12 mouse cellular contexts compared by ENCODE assay signal in the genomic region with DNA sequence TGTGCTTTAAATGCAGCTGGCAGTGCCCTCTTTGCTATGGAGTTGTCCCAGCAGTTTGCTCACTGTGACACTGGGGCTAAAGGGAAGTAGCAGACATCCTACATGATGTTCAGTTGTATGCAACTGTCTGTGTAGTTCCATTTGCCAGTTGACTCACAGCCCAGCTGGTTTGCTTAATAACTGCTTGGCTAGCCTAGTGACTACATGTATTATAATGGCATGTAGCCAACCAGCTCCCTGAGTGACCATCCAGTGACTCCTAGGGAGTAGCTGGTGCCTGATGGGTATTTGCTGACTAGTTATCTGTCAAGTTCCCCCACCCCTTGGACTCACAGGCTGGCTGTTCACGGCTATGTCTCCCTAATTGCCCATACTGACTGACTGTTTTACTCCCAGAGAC. TPM values are rescaled to one million over a fixed set of nuclear protein-coding genes. Genes with fewer than 3 reads are reported as not detected.
DNase-seq lines count a peak whose midpoint lies in the region; ATAC-seq and TF ChIP-seq lines count a peak whose summit lies in the region.
"Had no signal": no experiment of that assay in that cellular context is flagged by ENCODE, and none has a peak within 500 bp of the region (broad histone marks: within the 10 kb centered on the region; RNA-seq: fewer than 3 reads in every experiment).

No protein-coding gene starts in this region.

- H3K4me3 ChIP-seq in lung, embryonic 16.5 days (ENCODE audit: low read length): no peak overlapping the region
- H3K4me3 ChIP-seq in stomach, postnatal 0 days (ENCODE audit: low read depth, low read length): no peak overlapping the region
- H3K4me3 ChIP-seq in hindbrain, embryonic 11.5 days (ENCODE audit: low read depth, low read length): no peak overlapping the region
- no peak overlapping the region for H3K4me3 ChIP-seq in midbrain, postnatal 0 days (ENCODE audit: low read depth, low read length)
- H3K4me3 ChIP-seq: embryonic facial prominence, embryonic 15.5 days; heart, embryonic 13.5 days; midbrain, embryonic 15.5 days; neural tube, embryonic 12.5 days had no signal

- no peak overlapping the region for H3K4me2 ChIP-seq in lung, embryonic 16.5 days (ENCODE audit: low read depth, low read length)
- H3K4me2 ChIP-seq in stomach, postnatal 0 days (replicated peaks; ENCODE audit: low read depth): no peak overlapping the region
- no peak overlapping the region for H3K4me2 ChIP-seq in hindbrain, embryonic 11.5 days (replicated peaks; ENCODE audit: low read depth, low read length)
- no peak overlapping the region for H3K4me2 ChIP-seq in midbrain, postnatal 0 days (ENCODE audit: low read depth, low read length, poor library complexity, severe bottlenecking)
- H3K4me2 ChIP-seq: embryonic facial prominence, embryonic 15.5 days; heart, embryonic 13.5 days; midbrain, embryonic 15.5 days; neural tube, embryonic 12.5 days had no signal

- H3K27ac ChIP-seq in lung, embryonic 16.5 days (ENCODE audit: low read length): no peak overlapping the region
- H3K27ac ChIP-seq in stomach, postnatal 0 days (replicated peaks): 0 out of 2 replicates have a peak overlapping the region, but pooled peaks have one; percentile 4
- H3K27ac ChIP-seq in hindbrain, embryonic 11.5 days (ENCODE audit: low read depth, low read length): no peak overlapping the region
- H3K27ac ChIP-seq in midbrain, postnatal 0 days (ENCODE audit: low read depth, low read length): no peak overlapping the region
- H3K27ac ChIP-seq: embryonic facial prominence, embryonic 15.5 days; kidney, postnatal 0 days; midbrain, embryonic 15.5 days; neural tube, embryonic 12.5 days had no signal

- TF ChIP-seq CTCF in stomach, postnatal 0 days (IDR thresholded peaks at IDR 0.05; ENCODE audit: low read depth): no peak
- no peak for TF ChIP-seq CTCF in midbrain, postnatal 0 days (IDR thresholded peaks at IDR 0.05)

- no peak overlapping the region for H3K9ac ChIP-seq in lung, embryonic 16.5 days (ENCODE audit: low read length)
- no peak overlapping the region for H3K9ac ChIP-seq in stomach, postnatal 0 days (ENCODE audit: low read length)
- H3K9ac ChIP-seq in hindbrain, embryonic 11.5 days (ENCODE audit: low read depth, low read length): no peak overlapping the region
- H3K9ac ChIP-seq in midbrain, postnatal 0 days (replicated peaks; ENCODE audit: low read length, poor library complexity, severe bottlenecking): no peak overlapping the region
- H3K9ac ChIP-seq: embryonic facial prominence, embryonic 15.5 days; midbrain, embryonic 15.5 days; neural tube, embryonic 12.5 days had no signal

- H3K4me1 ChIP-seq in lung, embryonic 16.5 days (replicated peaks; ENCODE audit: control insufficient read depth, insufficient read depth, low read length): peaks cover 6% of the 10 kb centered on the region
- no peaks in the 10 kb centered on the region for H3K4me1 ChIP-seq in stomach, postnatal 0 days (replicated peaks; ENCODE audit: control insufficient read depth, insufficient read depth)
- H3K4me1 ChIP-seq in hindbrain, embryonic 11.5 days (replicated peaks; ENCODE audit: control insufficient read depth, insufficient read depth, low read length): no peaks in the 10 kb centered on the region
- no peaks in the 10 kb centered on the region for H3K4me1 ChIP-seq in midbrain, postnatal 0 days (ENCODE audit: insufficient read depth, low read length)
- H3K4me1 ChIP-seq: midbrain, embryonic 15.5 days; neural tube, embryonic 12.5 days had no signal

- no peaks in the 10 kb centered on the region for H3K9me3 ChIP-seq in lung, embryonic 16.5 days (ENCODE audit: control insufficient read depth, low read length)
- no peaks in the 10 kb centered on the region for H3K9me3 ChIP-seq in stomach, postnatal 0 days (ENCODE audit: control insufficient read depth, low read length)
- H3K9me3 ChIP-seq in hindbrain, embryonic 11.5 days (ENCODE audit: control insufficient read depth, low read length): no peaks in the 10 kb centered on the region
- H3K9me3 ChIP-seq in midbrain, postnatal 0 days (ENCODE audit: low read length): no peaks in the 10 kb centered on the region
- H3K9me3 ChIP-seq: embryonic facial prominence, embryonic 15.5 days; heart, embryonic 13.5 days; midbrain, embryonic 15.5 days; neural tube, embryonic 12.5 days had no signal

- no peak for DNase-seq in lung, postnatal 25 days (ENCODE audit: low spot score)
- peak; percentile 81 for DNase-seq in NIH3T3 (ENCODE audit: low read depth)
- no peak for DNase-seq in stomach, postnatal 0 days (ENCODE audit: low spot score)
- no peak for DNase-seq in hindbrain, embryonic 11.5 days (ENCODE audit: low spot score)
- DNase-seq in midbrain, postnatal 0 days (ENCODE audit: low spot score): no peak

- 63% methylated on average over 1 of the region's 1 CpGs for WGBS in lung, embryonic 16.5 days
- WGBS in stomach, postnatal 0 days: 48% methylated on average over 1 of the region's 1 CpGs
- 80% methylated on average over 1 of the region's 1 CpGs for WGBS in hindbrain, embryonic 11.5 days
- WGBS in midbrain, postnatal 0 days: 63% methylated on average over 1 of the region's 1 CpGs

- TF ChIP-seq EP300 in stomach, postnatal 0 days (optimal IDR thresholded peaks at IDR 0.05): no peak

- H3K27me3 ChIP-seq in lung, embryonic 16.5 days (ENCODE audit: control insufficient read depth, insufficient read depth, low read depth, low read length): no peaks in the 10 kb centered on the region
- no peaks in the 10 kb centered on the region for H3K27me3 ChIP-seq in stomach, postnatal 0 days (ENCODE audit: control insufficient read depth, insufficient read depth, low read length)
- no peaks in the 10 kb centered on the region for H3K27me3 ChIP-seq in hindbrain, embryonic 11.5 days (ENCODE audit: control insufficient read depth, insufficient read depth, low read length)
- no peaks in the 10 kb centered on the region for H3K27me3 ChIP-seq in midbrain, postnatal 0 days (ENCODE audit: insufficient read depth, low read length)
- H3K27me3 ChIP-seq: embryonic facial prominence, embryonic 15.5 days; heart, embryonic 13.5 days; midbrain, embryonic 15.5 days; neural tube, embryonic 12.5 days had no signal

- H3K36me3 ChIP-seq in lung, embryonic 16.5 days (ENCODE audit: control insufficient read depth, insufficient read depth, low read length): no peaks in the 10 kb centered on the region
- H3K36me3 ChIP-seq in stomach, postnatal 0 days (ENCODE audit: control insufficient read depth, insufficient read depth, low read length): no peaks in the 10 kb centered on the region
- no peaks in the 10 kb centered on the region for H3K36me3 ChIP-seq in hindbrain, embryonic 11.5 days (ENCODE audit: control insufficient read depth, insufficient read depth, low read length)
- H3K36me3 ChIP-seq in midbrain, postnatal 0 days (ENCODE audit: insufficient read depth, low read length): no peaks in the 10 kb centered on the region
- H3K36me3 ChIP-seq: embryonic facial prominence, embryonic 15.5 days; midbrain, embryonic 15.5 days; neural tube, embryonic 12.5 days had no signal

- peak; percentile 23; the same call in 1 of the 2 replicates for ATAC-seq in lung, embryonic 16.5 days (ENCODE audit: low read depth)
- ATAC-seq in granulocyte monocyte progenitor cell, adult 5-6 weeks (replicated peaks; ENCODE audit: poor library complexity, severe bottlenecking): peak; percentile 43
- ATAC-seq in stomach, postnatal 0 days (ENCODE audit: low FRiP score, low TSS enrichment): no peak; the same call in 1 of the 2 replicates
- ATAC-seq in hindbrain, embryonic 11.5 days (ENCODE audit: low FRiP score): no peak
- ATAC-seq in midbrain, postnatal 0 days (ENCODE audit: low FRiP score): no peak
- ATAC-seq: midbrain, embryonic 15.5 days had no signal

RNA-seq across cellular contexts. Expression of gene Elf4, which starts 39.3 kb away (rescaled TPM):
- 5.4 and 5.5 TPM in 2 replicates for polyA plus RNA-seq in lung, embryonic 16.5 days (2015; fragmentation: Nextera tagmentation; extraction: Ambion mirVana)
- 45.1 and 47.2 TPM in 2 replicates for total RNA-seq in granulocyte monocyte progenitor cell, adult 5-6 weeks (2014; fragmentation: Nextera tagmentation)
- 12.7 and 13.8 TPM in 2 replicates for total RNA-seq in granulocyte monocyte progenitor cell, adult 5-6 weeks (2017)
- polyA plus RNA-seq in stomach, postnatal 0 days (2015; fragmentation: Nextera tagmentation; extraction: Ambion mirVana): 4.1 and 4.5 TPM in 2 replicates
- polyA plus RNA-seq in hindbrain, embryonic 11.5 days (2014; fragmentation: Nextera tagmentation; extraction: Ambion mirVana): 1.9 and 2.3 TPM in 2 replicates
- 0.99 and 1.2 TPM in 2 replicates for total RNA-seq in midbrain, postnatal 0 days (2014; rRNA removed)
- polyA plus RNA-seq in midbrain, postnatal 0 days (2015; fragmentation: Nextera tagmentation; extraction: Ambion mirVana): 0.22 and 0.23 TPM in 2 replicates

Comparison
In these comparisons a context has a peak if more than half of its experiments do, and no peak if none do; other contexts are left out.
1. ATAC-seq: peak in lung, embryonic 16.5 days (single experiment) and granulocyte monocyte progenitor cell, adult 5-6 weeks (single experiment); none in stomach, postnatal 0 days (single experiment), hindbrain, embryonic 11.5 days (single experiment) and midbrain, postnatal 0 days (single experiment).